Mouse (Mus musculus) heart, postnatal 0 days (tissue): ENCODE results near the gene Mdfi. TPM values are rescaled to one million over a fixed set of nuclear protein-coding genes. Genes with fewer than 3 reads are reported as not detected.

ENCODE experiments used
- ATAC-seq: fragments of 200-750 bp; cut with Nextera tagmentation; 2 replicates; pipeline ENCODE4 v1.8.0; 2017; ENCODE audit warnings: low read depth, moderate number of reproducible peaks, moderate library complexity; ENCODE audit not compliant: insufficient read depth
- DNase-seq: peaks from one replicate; pipeline ENCODE4 v3.0.0-alpha.2; 2016; ENCODE audit warnings: low spot score
- H3K27ac ChIP-seq: fragments of 300-500 bp; sonication (generic); 2 replicates; pipeline ENCODE4 v1.5.1; 2014; ENCODE audit warnings: low read depth, mild to moderate bottlenecking
- H3K27me3 ChIP-seq: fragments of 300-500 bp; sonication (generic); 2 replicates; pipeline ENCODE4 v1.6.1; 2014; ENCODE audit warnings: low read length, mixed read lengths; ENCODE audit not compliant: control insufficient read depth, insufficient read depth
- H3K36me3 ChIP-seq: fragments of 300-500 bp; sonication (generic); replicated peaks from 2 replicates; pipeline ENCODE4 v1.6.1; 2014; ENCODE audit warnings: low read length, mixed read lengths; ENCODE audit not compliant: control insufficient read depth, insufficient read depth
- H3K4me1 ChIP-seq: fragments of 300-500 bp; sonication (generic); 2 replicates; pipeline ENCODE4 v1.6.1; 2014; ENCODE audit warnings: antibody characterized with exemption; ENCODE audit not compliant: control insufficient read depth, insufficient read depth
- H3K4me2 ChIP-seq: fragments of 300-500 bp; sonication (generic); 2 replicates; pipeline ENCODE4 v1.6.1; 2014; ENCODE audit warnings: low read depth, mild to moderate bottlenecking, low read length, moderate library complexity
- H3K4me3 ChIP-seq: fragments of 300-500 bp; sonication (generic); 2 replicates; pipeline ENCODE4 v1.5.1; 2014; ENCODE audit warnings: low read depth, low read length
- H3K9ac ChIP-seq: fragments of 300-500 bp; sonication (generic); replicated peaks from 2 replicates; pipeline ENCODE4 v1.6.1; 2014; ENCODE audit warnings: low read depth, low read length, mixed read lengths
- H3K9me3 ChIP-seq: fragments of 300-500 bp; sonication (generic); replicated peaks from 2 replicates; pipeline ENCODE4 v1.6.1; 2016; ENCODE audit warnings: low read length; ENCODE audit not compliant: control insufficient read depth
- CTCF ChIP-seq: IDR thresholded peaks from 2 replicates; pipeline ENCODE4 v1.5.1; 2016; ENCODE audit warnings: antibody characterized with exemption, control low read depth, low read depth
- EP300 ChIP-seq: IDR thresholded peaks from 2 replicates; pipeline ENCODE4 v1.6.1; 2016; ENCODE audit warnings: antibody characterized with exemption, low read depth
- WGBS: fragments of 180-500 bp; shearing (Covaris S2); extraction: QIAGEN DNeasy Blood & Tissue Kit; methylation state at CpG from one replicate; pipeline ENCODE4 v1.1.7; 2014; 5-methylcytosine and 5-hydroxymethylcytosine counted together
- polyA plus RNA-seq: library from polyadenylated mRNA; unstranded; fragments of >200 nt; fragmentation: Nextera tagmentation; extraction: Ambion mirVana; gene quantifications from 2 replicates; pipeline ENCODE4 v1.2.1, GENCODE M21; 2015
- total RNA-seq: library from RNA; depleted of rRNA; stranded (reverse); fragments of >200 nt; gene quantifications from 2 replicates; pipeline ENCODE4 v1.2.3, GENCODE M21; 2014; ENCODE audit warnings: low replicate concordance

Gene Mdfi
- total and polyA plus RNA-seq, 2 experiments from 2014 or later = 6.2 to 64.6 TPM

- no peak for DNase-seq
- WGBS = 61% methylated on average over 11 of the region's 11 CpGs
- H3K4me1 ChIP-seq = peaks cover 6% of the 10 kb centered on the region
- TF ChIP-seq EP300 (no peak), CTCF (no peak)
- no peaks in the 10 kb centered on the region for H3K9me3 ChIP-seq
- H3K36me3 ChIP-seq = no peaks in the 10 kb centered on the region
- H3K4me3 ChIP-seq = no peak overlapping the region
- H3K9ac ChIP-seq = no peak overlapping the region
- H3K27ac ChIP-seq = no peak overlapping the region
- no peak overlapping the region for H3K4me2 ChIP-seq
- peak; percentile 36; the same call in 1 of the 2 replicates for ATAC-seq
- H3K27me3 ChIP-seq = no peaks in the 10 kb centered on the region
Measured at GRCm38 (mm10) chr17:47845609-47846008, 11.1 kb upstream of the Mdfi start.

GRCm38 (mm10) chr17:47843465-47843864 is 9.0 kb upstream of the Mdfi start:
- no peaks in the 10 kb centered on the region for H3K36me3 ChIP-seq
- H3K4me2 ChIP-seq = no peak overlapping the region
- H3K27ac ChIP-seq = no peak overlapping the region
- H3K9ac ChIP-seq = no peak overlapping the region
- H3K27me3 ChIP-seq = no peaks in the 10 kb centered on the region
- no peaks in the 10 kb centered on the region for H3K9me3 ChIP-seq
- ATAC-seq = no peak
- no peaks in the 10 kb centered on the region; the same call in 1 of the 2 replicates for H3K4me1 ChIP-seq
- 97% methylated on average over 3 of the region's 3 CpGs for WGBS
- DNase-seq = no peak
- H3K4me3 ChIP-seq = no peak overlapping the region
- no peak for TF ChIP-seq EP300
- TF ChIP-seq CTCF = peak; percentile 15; the same call in 1 of the 2 replicates

- ATAC-seq = peak; percentile 49; the same call in 1 of the 2 replicates
- 56% methylated on average over 19 of the region's 19 CpGs for WGBS
Measured at GRCm38 (mm10) chr17:47841931-47842623, 7.6 kb upstream of the Mdfi start.

GRCm38 (mm10) chr17:47841521-47841920 is 7.0 kb upstream of the Mdfi start:
- H3K4me3 ChIP-seq = no peak overlapping the region
- DNase-seq (no peak), ATAC-seq (no peak)
- no peak overlapping the region for H3K27ac ChIP-seq
- no peaks in the 10 kb centered on the region for H3K36me3 ChIP-seq
- no peak for TF ChIP-seq EP300
- no peak for TF ChIP-seq CTCF
- no peaks in the 10 kb centered on the region; the same call in 1 of the 2 replicates for H3K4me1 ChIP-seq
- no peak overlapping the region for H3K4me2 ChIP-seq
- 73% methylated on average over 8 of the region's 8 CpGs for WGBS
- no peaks in the 10 kb centered on the region for H3K9me3 ChIP-seq
- H3K9ac ChIP-seq = no peak overlapping the region
- no peaks in the 10 kb centered on the region for H3K27me3 ChIP-seq

More at GRCm38 (mm10) chr17:47841931-47842623, 7.6 kb upstream of the Mdfi start:
- no peaks in the 10 kb centered on the region for H3K27me3 ChIP-seq
- H3K9ac ChIP-seq = no peak overlapping the region
- H3K4me2 ChIP-seq = no peak overlapping the region
- H3K4me1 ChIP-seq = no peaks in the 10 kb centered on the region; the same call in 1 of the 2 replicates
- TF ChIP-seq EP300 (peak; percentile 43; the same call in 1 of the 2 replicates), CTCF (no peak)
- no peaks in the 10 kb centered on the region for H3K36me3 ChIP-seq
- no peaks in the 10 kb centered on the region for H3K9me3 ChIP-seq
- H3K4me3 ChIP-seq = no peak overlapping the region
- DNase-seq = peak; percentile 61
- H3K27ac ChIP-seq = peak overlapping the region; percentile 59

- Histone ChIP-seq H3K36me3 (no peaks in the 10 kb centered on the region), H3K4me1 (peaks cover 15% of the 10 kb centered on the region), H3K4me2 (no peak overlapping the region), H3K27me3 (peaks cover 11% of the 10 kb centered on the region; the same call in 1 of the 2 replicates), H3K9ac (no peak overlapping the region), H3K9me3 (no peaks in the 10 kb centered on the region), H3K27ac (no peak overlapping the region), H3K4me3 (no peak overlapping the region)
- ATAC-seq = no peak
- no peak for DNase-seq
- 11% methylated on average over 6 of the region's 6 CpGs for WGBS
- TF ChIP-seq EP300 = no peak
- TF ChIP-seq CTCF = no peak
Measured at GRCm38 (mm10) chr17:47837808-47838207, 3.3 kb upstream of the Mdfi start.
